Mouse (Mus musculus) MEL (cell line): Measurements from ENCODE around the gene Smurf2. TPM values are rescaled to one million over a fixed set of nuclear protein-coding genes. Genes with fewer than 3 reads are reported as not detected.

Source experiments
- DNase-seq: peaks from one replicate; pipeline ENCODE4 v3.0.0; 2011; ENCODE audit warnings: low read depth, low spot score
- H3K27ac ChIP-seq: 2 replicates; pipeline ENCODE4 v1.5.1; 2012; ENCODE audit warnings: low read depth, mild to moderate bottlenecking, control low read depth, low read length, moderate library complexity; ENCODE audit not compliant: control insufficient read depth
- H3K27me3 ChIP-seq, 2 experiments: fragments of 150-350 bp in 1 of 2; sonication (generic) in 1 of 2; 2 replicates each; pipeline ENCODE4 v1.6.1; 2012; ENCODE audit warnings: low read length in 2 of 2, mild to moderate bottlenecking in 2 of 2, improper control_type of control experiment in 1 of 2, moderate library complexity in 1 of 2; ENCODE audit not compliant: insufficient read depth in 2 of 2, control insufficient read depth in 1 of 2
- H3K36me3 ChIP-seq, 2 experiments: 2 replicates each; pipeline ENCODE4 v1.6.1; 2012 to 2014; ENCODE audit warnings: low read length in 2 of 2, improper control_type of control experiment in 1 of 2, inconsistent platforms in 1 of 2, mild to moderate bottlenecking in 1 of 2; ENCODE audit not compliant: insufficient read depth in 2 of 2, control insufficient read depth in 1 of 2
- H3K4me1 ChIP-seq, 2 experiments: fragments of 150-350 bp in 1 of 2; sonication (generic) in 1 of 2; 2 replicates each; pipeline ENCODE4 v1.6.1; 2012; ENCODE audit warnings: low read length in 2 of 2, improper control_type of control experiment in 1 of 2, mild to moderate bottlenecking in 1 of 2; ENCODE audit not compliant: insufficient read depth in 2 of 2, control insufficient read depth in 1 of 2
- H3K4me3 ChIP-seq, 2 experiments: fragments of 150-350 bp in 1 of 2; sonication (generic) in 1 of 2; 2 replicates each; pipeline ENCODE4 v1.5.1; 2012; ENCODE audit warnings: low read depth in 2 of 2, low read length in 2 of 2, mild to moderate bottlenecking in 2 of 2, moderate library complexity in 2 of 2, control low read depth in 1 of 2, improper control_type of control experiment in 1 of 2; ENCODE audit not compliant: control insufficient read depth in 1 of 2, insufficient read depth in 1 of 2
- H3K79me2 ChIP-seq: 2 replicates; pipeline ENCODE4 v1.6.1; 2012; ENCODE audit warnings: mild to moderate bottlenecking, low read length, moderate library complexity; ENCODE audit not compliant: control insufficient read depth, poor library complexity, insufficient read depth
- H3K9ac ChIP-seq: 2 replicates; pipeline ENCODE4 v1.6.1; 2012; ENCODE audit warnings: low read depth, mild to moderate bottlenecking, control low read depth, low read length, moderate library complexity; ENCODE audit not compliant: control insufficient read depth, poor library complexity, severe bottlenecking
- H3K9me3 ChIP-seq: fragments of 150-350 bp; sonication (generic); replicated peaks from 2 replicates; pipeline ENCODE4 v1.6.1; 2012; ENCODE audit warnings: mild to moderate bottlenecking, low read length, improper control_type of control experiment, moderate library complexity; ENCODE audit not compliant: insufficient read depth
- CTCF ChIP-seq, 3 experiments: IDR thresholded peaks in 2 of 3; conservative IDR thresholded peaks in 1 of 3; 2 replicates each; pipeline ENCODE4 v1.5.1; 2011 to 2012; ENCODE audit warnings: low read length in 3 of 3, low read depth in 2 of 3, mild to moderate bottlenecking in 2 of 3, improper control_type of control experiment in 1 of 3, inconsistent platforms in 1 of 3, mixed read lengths in 1 of 3, moderate library complexity in 1 of 3; ENCODE audit not compliant: control insufficient read depth in 1 of 3, insufficient read depth in 1 of 3, poor library complexity in 1 of 3, severe bottlenecking in 1 of 3
- ELF1 ChIP-seq: IDR thresholded peaks from 2 replicates; pipeline ENCODE4 v1.6.1; 2014; ENCODE audit warnings: low read depth, mild to moderate bottlenecking, inconsistent platforms, low read length, improper control_type of control experiment, moderate library complexity
- HCFC1 ChIP-seq: IDR thresholded peaks from 2 replicates; pipeline ENCODE4 v1.6.1; 2012; ENCODE audit warnings: low read depth, mild to moderate bottlenecking, inconsistent platforms, low read length, improper control_type of control experiment, moderate library complexity
- JUND ChIP-seq: IDR thresholded peaks from 2 replicates; pipeline ENCODE4 v1.6.1; 2011; ENCODE audit warnings: low read depth, mild to moderate bottlenecking, improper control_type of control experiment, low read length
- MXI1 ChIP-seq: IDR thresholded peaks from 2 replicates; pipeline ENCODE4 v1.6.1; 2011; ENCODE audit warnings: mild to moderate bottlenecking, low read depth, low read length, improper control_type of control experiment
- POLR2AphosphoS2 ChIP-seq: IDR thresholded peaks from 2 replicates; pipeline ENCODE4 v1.6.1; 2011; ENCODE audit warnings: low read length, improper control_type of control experiment
- POLR2AphosphoS5 ChIP-seq: IDR thresholded peaks from 2 replicates; pipeline ENCODE4 v1.6.1; 2012; ENCODE audit warnings: low read depth, borderline replicate concordance, mild to moderate bottlenecking, inconsistent platforms, low read length, moderate library complexity, mixed read lengths
- RAD21 ChIP-seq: IDR thresholded peaks from 2 replicates; pipeline ENCODE4 v1.6.1; 2011; ENCODE audit warnings: mild to moderate bottlenecking, low read depth, low read length, improper control_type of control experiment
- RCOR1 ChIP-seq: IDR thresholded peaks from 2 replicates; pipeline ENCODE4 v1.6.1; 2012; ENCODE audit warnings: low read depth, mild to moderate bottlenecking, inconsistent platforms, low read length, improper control_type of control experiment
- SIN3A ChIP-seq: IDR thresholded peaks from 2 replicates; pipeline ENCODE4 v1.6.1; 2012; ENCODE audit warnings: low read length, improper control_type of control experiment, inconsistent platforms
- SMC3 ChIP-seq: IDR thresholded peaks from 2 replicates; pipeline ENCODE4 v1.6.1; 2011; ENCODE audit warnings: low read depth, low read length, improper control_type of control experiment
- TAL1 ChIP-seq: IDR thresholded peaks from 2 replicates; pipeline ENCODE4 v1.6.1; 2012; ENCODE audit warnings: mild to moderate bottlenecking, inconsistent platforms, low read length, moderate library complexity, mixed read lengths
- TBP ChIP-seq: IDR thresholded peaks from 2 replicates; pipeline ENCODE4 v1.8.0; 2011; ENCODE audit warnings: low read depth, low read length, improper control_type of control experiment
- ZC3H11A ChIP-seq: IDR thresholded peaks from 2 replicates; pipeline ENCODE4 v1.6.1; 2012; ENCODE audit warnings: low read depth, mild to moderate bottlenecking, inconsistent platforms, low read length, improper control_type of control experiment
- ZNF384 ChIP-seq: IDR thresholded peaks from 2 replicates; pipeline ENCODE4 v1.6.1; 2012; ENCODE audit warnings: low read depth, mild to moderate bottlenecking, inconsistent platforms, low read length, improper control_type of control experiment
- polyA plus RNA-seq, 2 experiments: library from polyadenylated mRNA; stranded (reverse) in 1 of 2; unstranded in 1 of 2; fragments of >175 nt in 1 of 2; fragments of >200 nt in 1 of 2; gene quantifications; 2 replicates each; pipeline versions ENCODE4 v1.2.1 to v1.2.4; 2012; ENCODE audit warnings: low replicate concordance in 2 of 2, low read depth in 1 of 2; ENCODE audit not compliant: insufficient read length in 2 of 2, insufficient read depth in 1 of 2, missing spikeins in 1 of 2
- total RNA-seq: library from RNA; depleted of rRNA; stranded (reverse); fragments of 300-350 nt; gene quantifications from 2 replicates; pipeline ENCODE4 v1.2.3, GENCODE M21; 2012

Gene Smurf2
- total and polyA plus RNA-seq, 3 experiments = 15.5 to 67.0 (median 17.5) TPM

- peaks cover 24 to 53% of the 10 kb centered on the region in 2 experiments for H3K27me3 ChIP-seq
- H3K4me1 ChIP-seq = no peaks in the 10 kb centered on the region
- H3K4me3 ChIP-seq = no peak overlapping the region
- no peak overlapping the region for H3K27ac ChIP-seq
- H3K79me2 ChIP-seq = no peaks in the 10 kb centered on the region
- H3K9me3 ChIP-seq = no peaks in the 10 kb centered on the region
- H3K9ac ChIP-seq = no peak overlapping the region
- peak; percentile 32 for DNase-seq
- TF ChIP-seq MXI1 (no peak), RCOR1 (peak; percentile 53; the same call in 1 of the 2 replicates)
- H3K36me3 ChIP-seq = no peaks in the 10 kb centered on the region
Measured at GRCm38 (mm10) chr11:106937306-106937705, 16.8 kb upstream of the Smurf2 start.

DNA sequence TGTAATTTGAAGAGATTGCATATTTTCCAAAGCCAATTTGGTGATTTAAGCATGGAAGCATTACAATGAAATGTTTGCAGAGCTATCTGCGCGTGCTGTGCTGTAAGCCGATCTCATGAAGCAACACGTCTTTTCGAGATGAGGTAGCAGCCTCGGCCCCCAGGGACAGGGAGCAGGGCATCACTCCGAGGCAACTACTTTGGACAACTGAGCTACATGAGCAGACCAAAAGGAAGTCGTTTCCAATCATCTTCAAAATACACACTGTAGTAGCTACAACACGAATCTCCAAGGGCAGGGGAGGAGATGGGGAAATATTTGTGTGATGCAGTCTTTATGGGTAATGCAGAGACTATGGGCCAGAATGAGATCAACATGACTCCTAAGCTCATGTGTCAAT, 9.9 kb upstream of the Smurf2 start:
- Histone ChIP-seq H3K27ac (no peak overlapping the region), H3K4me3 (no peak overlapping the region), H3K27me3 (peaks cover 10 to 11% of the 10 kb centered on the region in 2 experiments), H3K4me1 (peaks cover 0 to 3% of the 10 kb centered on the region in 2 experiments; a peak in 2 of 4 replicates)
- TF ChIP-seq RCOR1 = no peak
- TF ChIP-seq, all 39 proteins: peak for 0
- Histone ChIP-seq H3K9ac (no peak overlapping the region), H3K36me3 (no peaks in the 10 kb centered on the region; a peak in 1 of 4 replicates), H3K79me2 (no peaks in the 10 kb centered on the region), H3K9me3 (no peaks in the 10 kb centered on the region)
- no peak for DNase-seq

GRCm38 (mm10) chr11:106928935-106929334, 8.4 kb upstream of the Smurf2 start:
- Histone ChIP-seq H3K9me3 (no peaks in the 10 kb centered on the region), H3K9ac (no peak overlapping the region), H3K27me3 (peaks cover 5 to 8% of the 10 kb centered on the region in 2 experiments), H3K4me3 (no peak overlapping the region), H3K36me3 (peaks cover 0 to 2% of the 10 kb centered on the region in 2 experiments; a peak in 2 of 4 replicates), H3K79me2 (no peaks in the 10 kb centered on the region), H3K4me1 (peaks cover 0 to 3% of the 10 kb centered on the region in 2 experiments; a peak in 2 of 4 replicates), H3K27ac (no peak overlapping the region)
- no peak for TF ChIP-seq JUND
- TF ChIP-seq SMC3 = peak; percentile 66
- peak; percentile 51 to 63 (median 61) for TF ChIP-seq CTCF (IDR thresholded peaks at IDR 0.05 in 2 of 3, conservative IDR thresholded peaks at IDR 0.05 in 1 of 3; ENCODE audit: control insufficient read depth in 1 of 3, insufficient read depth in 1 of 3, low read depth in 2 of 3, low read length in 3 of 3, poor library complexity in 1 of 3, severe bottlenecking in 1 of 3)
- TF ChIP-seq RAD21 = peak; percentile 52
- TF ChIP-seq ZC3H11A = no peak
- peak; percentile 66 for DNase-seq

DNA sequence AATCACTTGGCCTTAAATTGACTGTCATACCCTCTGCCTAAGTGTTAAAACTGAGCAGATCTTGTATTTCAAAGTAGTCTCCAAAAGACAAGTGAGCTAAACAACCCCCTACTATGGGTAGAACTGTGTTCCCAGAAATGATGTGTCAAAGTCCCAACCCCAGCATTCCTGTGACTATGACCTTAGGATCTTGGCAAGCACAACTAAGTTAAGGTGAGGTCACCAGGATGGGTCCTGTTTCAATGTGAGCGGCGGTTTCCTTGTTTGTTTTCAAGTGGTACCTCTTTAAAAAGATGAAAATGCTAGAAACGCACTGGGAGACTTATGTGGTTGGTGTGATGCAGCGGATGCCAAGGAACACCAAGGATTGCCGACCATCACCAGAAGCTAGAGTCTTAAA, 7.4 kb upstream of the Smurf2 start:
- Histone ChIP-seq H3K79me2 (no peaks in the 10 kb centered on the region), H3K27ac (no peak overlapping the region), H3K9me3 (no peaks in the 10 kb centered on the region), H3K4me1 (peaks cover 0 to 3% of the 10 kb centered on the region in 2 experiments; a peak in 2 of 4 replicates), H3K4me3 (no peak overlapping the region), H3K36me3 (peaks cover 0 to 2% of the 10 kb centered on the region in 2 experiments; a peak in 2 of 4 replicates), H3K9ac (no peak overlapping the region), H3K27me3 (peaks cover 0 to 2% of the 10 kb centered on the region in 2 experiments; a peak in 2 of 4 replicates)
- DNase-seq = no peak
- no peak for TF ChIP-seq POLR2AphosphoS5
- TF ChIP-seq CTCF (IDR thresholded peaks at IDR 0.05 in 2 of 3, conservative IDR thresholded peaks at IDR 0.05 in 1 of 3; ENCODE audit: control insufficient read depth in 1 of 3, insufficient read depth in 1 of 3, low read depth in 2 of 3, low read length in 3 of 3, poor library complexity in 1 of 3, severe bottlenecking in 1 of 3) = no peak
- no peak for TF ChIP-seq SMC3
- TF ChIP-seq ZNF384 = no peak
- TF ChIP-seq ELF1 = no peak
- no peak for TF ChIP-seq HCFC1
- no peak for TF ChIP-seq ZC3H11A
- TF ChIP-seq POLR2AphosphoS2 = no peak
- no peak for TF ChIP-seq SIN3A
- no peak for TF ChIP-seq TAL1
- no peak for TF ChIP-seq TBP
